Mouse (Mus musculus): Measurements from ENCODE around the gene Scmh1.
A peak's percentile ranks its signal among the peaks of the same experiment; 100 is the strongest.

The Scmh1 gene

DNA sequence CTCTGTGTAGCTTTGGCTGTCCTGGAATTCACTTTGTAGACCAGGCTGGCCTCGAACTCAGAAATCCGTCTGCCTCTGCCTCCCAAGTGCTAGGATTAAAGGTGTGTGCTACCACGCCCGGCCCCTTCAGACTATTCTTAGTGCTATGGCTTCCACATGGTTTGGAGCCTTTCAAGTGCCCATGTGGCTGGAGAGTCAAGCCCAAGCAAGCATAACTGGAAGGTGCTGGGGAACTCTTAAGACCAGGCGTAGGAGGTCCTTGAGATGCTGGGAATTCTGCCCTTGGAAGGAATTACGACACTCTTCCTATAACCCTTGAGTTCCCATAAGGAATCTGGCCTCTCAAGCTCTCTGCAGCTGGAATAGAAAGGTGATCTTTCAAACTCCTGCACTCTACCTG is 151.5 kb downstream of the Scmh1 start:
- DNase-seq = no peak

- no peak for DNase-seq
Measured at GRCm38 (mm10) chr4:120565726-120566125, 160.6 kb downstream of the Scmh1 start.

DNA sequence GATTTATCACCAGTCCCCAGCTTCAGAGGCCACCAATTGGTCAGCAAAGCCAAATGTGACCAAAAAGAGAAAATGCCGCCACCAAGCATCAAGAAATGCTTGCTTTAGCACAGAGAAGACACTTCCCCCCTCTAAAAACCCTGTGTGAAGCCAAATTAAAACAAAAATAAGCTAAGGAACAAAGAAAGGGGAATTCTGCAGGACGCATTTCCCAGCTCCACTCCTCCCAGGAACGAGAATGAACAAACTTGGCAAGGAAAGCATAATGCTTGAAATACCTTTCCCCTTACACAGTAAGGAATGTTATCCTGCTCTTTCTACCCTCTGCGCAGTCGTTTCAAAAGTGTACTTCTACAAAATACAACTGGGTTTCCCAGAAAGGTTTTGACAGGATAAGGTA is 162.9 kb downstream of the Scmh1 start:
- no peak for DNase-seq

DNA sequence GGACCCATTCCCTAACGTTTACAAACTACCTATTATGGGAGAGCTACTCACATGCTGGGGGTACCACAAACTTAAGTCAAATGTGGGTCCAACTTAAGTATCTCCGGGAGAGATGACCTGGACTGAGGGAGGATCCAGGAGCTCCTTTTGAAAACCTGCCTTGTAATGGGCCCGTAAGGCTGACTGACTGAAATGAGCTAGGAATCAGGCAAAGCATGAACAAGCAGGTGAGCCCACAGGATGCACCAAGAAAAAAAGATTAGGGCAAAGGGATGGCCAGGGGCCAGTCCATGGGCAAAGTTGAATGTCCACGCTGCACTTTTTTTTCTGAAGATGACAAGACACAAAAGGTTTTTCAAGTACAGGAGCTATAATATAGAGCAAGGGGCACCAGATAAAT is 163.9 kb downstream of the Scmh1 start:
- peak; percentile 28 for DNase-seq

DNA sequence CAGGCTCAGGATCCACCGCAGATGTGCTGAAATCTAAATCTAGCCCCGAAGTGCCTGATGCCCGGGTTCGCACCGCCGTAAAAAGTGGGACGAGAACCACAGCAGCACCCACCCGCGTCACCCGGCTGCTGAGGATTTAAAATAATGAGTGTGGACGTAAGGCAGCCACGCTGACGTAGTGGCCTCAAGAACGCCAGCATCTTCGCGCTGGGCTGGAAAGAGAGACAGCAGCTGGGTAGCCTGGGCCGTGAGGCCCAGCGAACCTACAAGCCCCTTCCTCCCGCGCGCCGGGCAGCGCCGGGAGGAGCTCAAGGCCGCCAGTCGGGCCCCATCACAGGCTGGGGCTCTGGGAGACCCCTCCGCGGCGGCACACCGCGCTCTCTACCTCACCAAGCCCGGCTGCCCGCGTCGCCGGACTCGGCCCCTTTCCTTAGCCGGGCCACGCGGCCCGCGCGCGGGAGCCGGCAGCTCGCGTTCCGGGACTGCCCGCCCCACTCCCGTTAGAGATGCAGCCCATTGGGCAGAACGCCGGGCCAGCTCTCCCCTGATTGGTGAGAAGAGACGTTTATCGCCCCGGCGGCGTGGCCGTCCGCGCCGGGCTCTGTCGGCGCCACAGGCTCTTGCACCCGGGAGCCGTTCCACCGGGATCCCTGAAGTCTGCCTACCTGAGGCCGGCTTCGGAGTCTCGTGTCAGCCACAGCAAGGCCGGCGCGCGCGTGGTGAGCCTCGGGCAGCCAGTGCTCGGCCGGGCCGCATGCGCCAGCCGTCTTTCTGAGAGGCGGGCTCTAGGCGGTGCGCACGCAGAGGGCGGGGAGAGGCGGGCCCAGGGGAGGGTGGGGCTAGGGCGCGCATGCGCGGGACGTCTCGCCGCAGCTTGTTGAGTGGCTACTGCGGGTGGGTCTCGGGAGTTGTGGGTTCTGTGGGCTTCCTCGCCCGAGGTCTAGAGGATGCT is 164.7 kb downstream of the Scmh1 start, which contains the start of gene Ctps:
Ctps (minus strand) TSS at position 791 of the 952 bp plus-strand sequence.
- DNase-seq = peak; percentile 95

DNA sequence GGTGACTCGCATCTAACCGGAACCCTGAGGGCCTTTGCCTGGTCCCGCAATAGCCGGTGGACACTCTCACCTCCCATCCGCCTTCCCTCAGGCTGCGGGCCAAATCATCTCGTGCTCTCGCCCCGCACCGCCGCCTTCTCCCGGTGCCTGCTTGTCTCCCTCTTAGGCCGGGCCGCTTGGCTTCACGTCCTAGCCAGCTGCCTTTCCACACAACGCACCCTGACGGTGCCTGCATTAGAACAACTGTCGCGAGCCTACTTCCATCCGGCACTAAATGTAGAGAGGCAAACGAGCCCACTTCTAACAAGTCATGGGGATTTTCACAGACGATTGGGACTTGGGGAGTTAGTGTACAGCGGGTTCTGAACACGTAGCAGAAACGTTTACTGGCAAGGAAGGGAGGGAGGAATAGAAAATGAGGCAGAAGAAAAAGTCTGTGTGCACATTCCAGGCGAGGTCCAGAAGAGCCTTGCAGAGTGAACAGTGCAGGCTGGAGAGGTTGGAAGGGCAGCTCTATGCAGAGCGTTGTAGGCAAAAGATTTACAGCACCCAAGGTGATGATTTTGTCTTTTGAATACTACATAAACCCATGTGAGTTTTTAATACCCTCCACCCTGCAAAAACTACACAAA is 165.5 kb downstream of the Scmh1 start:
- no peak for DNase-seq

DNA sequence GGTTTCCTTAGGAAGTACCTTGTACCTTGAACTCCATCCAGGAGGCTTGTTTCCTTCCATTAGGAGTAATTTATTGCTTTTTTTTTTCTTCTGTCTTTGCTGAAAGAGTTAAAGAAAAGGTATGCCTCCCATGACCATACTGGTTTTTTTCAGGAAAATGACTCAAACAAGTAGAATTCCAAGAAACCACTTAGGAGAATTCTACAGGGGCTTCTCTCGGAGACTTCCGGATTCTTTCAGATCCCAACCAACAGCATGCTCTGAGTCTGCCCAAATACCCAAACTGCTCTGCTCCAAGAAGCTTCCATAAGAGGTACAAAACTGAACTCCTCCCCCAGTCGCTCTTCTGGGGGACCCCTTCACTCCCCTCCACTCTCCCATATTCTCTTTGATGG is 166.0 kb downstream of the Scmh1 start:
- DNase-seq = no peak

DNA sequence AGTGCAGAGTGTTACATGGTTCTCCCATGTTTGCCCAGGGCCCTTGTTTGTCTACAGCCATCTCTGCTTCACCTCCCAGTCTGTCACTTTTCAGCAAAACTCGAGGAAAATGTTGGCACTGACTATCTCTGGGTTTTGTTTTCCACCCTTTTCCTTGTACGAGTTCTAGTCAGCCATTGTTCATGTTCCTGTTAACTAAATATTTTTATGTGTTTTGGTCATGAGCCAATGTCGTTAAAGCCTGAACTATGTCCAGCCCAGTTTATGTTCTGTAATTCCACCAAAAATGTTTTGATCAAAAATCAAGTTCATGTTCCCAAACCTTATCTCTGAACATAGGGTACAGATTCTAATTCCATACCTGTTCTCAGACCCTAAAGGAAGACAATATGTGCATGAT is 166.6 kb downstream of the Scmh1 start:
- DNase-seq = no peak
